Mouse (Mus musculus) forebrain, embryonic 12.5 days (tissue): Measurements from ENCODE around the gene Pla2g4e. TPM values are rescaled to one million over a fixed set of nuclear protein-coding genes. Genes with fewer than 3 reads are reported as not detected.

Experiments used
- ATAC-seq: fragments of 200-750 bp; cut with Nextera tagmentation; 2 replicates; pipeline ENCODE4 v1.8.0; 2017; ENCODE audit warnings: moderate TSS enrichment; ENCODE audit not compliant: low FRiP score
- H3K27ac ChIP-seq: fragments of 300-500 bp; sonication (generic); 2 replicates; pipeline ENCODE4 v1.5.1; 2016; ENCODE audit warnings: mild to moderate bottlenecking
- H3K27me3 ChIP-seq: fragments of 300-500 bp; sonication (generic); 2 replicates; pipeline ENCODE4 v1.6.1; 2016; ENCODE audit warnings: mild to moderate bottlenecking
- H3K36me3 ChIP-seq: fragments of 300-500 bp; sonication (generic); replicated peaks from 2 replicates; pipeline ENCODE4 v1.6.1; 2016; ENCODE audit warnings: mild to moderate bottlenecking
- H3K4me1 ChIP-seq: fragments of 300-500 bp; sonication (generic); 2 replicates; pipeline ENCODE4 v1.6.1; 2016
- H3K4me2 ChIP-seq: fragments of 300-500 bp; sonication (generic); 2 replicates; pipeline ENCODE4 v1.6.1; 2016; ENCODE audit warnings: mild to moderate bottlenecking, moderate library complexity
- H3K4me3 ChIP-seq: fragments of 300-500 bp; sonication (generic); replicated peaks from 2 replicates; pipeline ENCODE4 v1.5.1; 2016; ENCODE audit warnings: mild to moderate bottlenecking
- H3K9ac ChIP-seq: fragments of 300-500 bp; sonication (generic); 2 replicates; pipeline ENCODE4 v1.6.1; 2016; ENCODE audit warnings: mild to moderate bottlenecking
- H3K9me3 ChIP-seq: fragments of 300-500 bp; sonication (generic); 2 replicates; pipeline ENCODE4 v1.6.1; 2016
- WGBS: fragments of 180-500 bp; shearing (Covaris S2); methylation state at CpG from one replicate; pipeline ENCODE4 v1.1.7; 2016; 5-methylcytosine and 5-hydroxymethylcytosine counted together
- polyA plus RNA-seq: library from polyadenylated mRNA; unstranded; fragments of >200 nt; fragmentation: Nextera tagmentation; extraction: Ambion mirVana; gene quantifications from 2 replicates; pipeline ENCODE4 v1.2.1, GENCODE M21; 2016

Pla2g4e gene
- polyA plus RNA-seq, 1 experiment from 2014 or later, result 0.08 TPM

DNA sequence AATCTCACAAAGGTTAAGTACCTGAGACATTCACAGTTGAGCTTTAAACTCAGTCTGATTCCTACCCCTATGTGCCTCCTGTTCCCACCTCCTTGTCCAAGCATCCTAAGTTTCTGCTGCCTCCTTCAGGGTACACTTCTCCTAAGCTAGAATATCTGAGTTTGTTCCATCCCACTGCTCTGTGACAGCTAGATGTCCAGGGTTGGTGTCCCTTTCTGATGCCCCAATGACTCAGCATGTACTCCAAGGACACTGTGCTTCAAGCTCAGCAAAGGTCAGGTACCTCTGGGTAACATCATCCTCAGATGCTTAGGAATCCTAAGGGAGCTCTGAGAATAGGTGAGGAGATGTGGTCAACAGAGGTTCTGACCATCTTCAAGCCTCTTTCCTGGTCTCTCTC, 117.1 kb downstream of the Pla2g4e start:
- no peak overlapping the region for H3K9ac ChIP-seq
- H3K4me2 ChIP-seq, result no peak overlapping the region
- H3K27ac ChIP-seq, result no peak overlapping the region
- no peak for ATAC-seq
- H3K27me3 ChIP-seq, result no peaks in the 10 kb centered on the region
- no peaks in the 10 kb centered on the region for H3K4me1 ChIP-seq
- H3K4me3 ChIP-seq, result no peak overlapping the region
- H3K36me3 ChIP-seq, result no peaks in the 10 kb centered on the region
- H3K9me3 ChIP-seq, result no peaks in the 10 kb centered on the region

DNA sequence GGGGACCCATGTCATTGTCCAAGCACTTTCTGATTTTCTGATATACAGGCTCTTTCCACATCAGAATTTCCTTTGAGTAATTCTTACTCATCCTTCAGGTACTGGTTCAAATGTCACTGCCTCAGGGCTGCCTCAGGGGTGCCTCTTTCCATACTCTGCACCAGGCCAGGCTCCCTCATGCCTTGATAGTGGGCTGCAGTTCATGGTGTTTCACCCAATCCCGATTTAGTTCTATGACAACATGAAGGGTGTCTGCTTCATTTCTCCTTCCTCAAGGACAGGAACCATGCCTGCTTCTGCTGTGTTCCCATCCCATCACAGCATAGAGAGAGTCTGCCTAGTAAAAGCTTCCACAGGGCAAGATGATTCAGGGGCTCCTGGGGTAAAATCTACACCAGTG, 118.2 kb downstream of the Pla2g4e start:
- H3K4me2 ChIP-seq, result no peak overlapping the region
- H3K4me3 ChIP-seq, result no peak overlapping the region
- no peaks in the 10 kb centered on the region for H3K36me3 ChIP-seq
- H3K27ac ChIP-seq, result no peak overlapping the region
- H3K4me1 ChIP-seq, result no peaks in the 10 kb centered on the region; the same call in 1 of the 2 replicates
- WGBS, result 97% methylated on average over 1 of the region's 1 CpGs
- ATAC-seq, result no peak
- H3K9ac ChIP-seq, result no peak overlapping the region
- H3K9me3 ChIP-seq, result no peaks in the 10 kb centered on the region
- no peaks in the 10 kb centered on the region for H3K27me3 ChIP-seq

- WGBS, result 91% methylated on average over 4 of the region's 4 CpGs
- no peak overlapping the region for H3K27ac ChIP-seq
- no peaks in the 10 kb centered on the region; the same call in 1 of the 2 replicates for H3K4me1 ChIP-seq
- no peaks in the 10 kb centered on the region for H3K36me3 ChIP-seq
- no peaks in the 10 kb centered on the region for H3K27me3 ChIP-seq
- no peak overlapping the region for H3K9ac ChIP-seq
- no peak overlapping the region for H3K4me2 ChIP-seq
- H3K9me3 ChIP-seq, result no peaks in the 10 kb centered on the region
- ATAC-seq, result no peak
- no peak overlapping the region for H3K4me3 ChIP-seq
Observed at GRCm38 (mm10) chr2:120126408-120126807, 118.7 kb downstream of the Pla2g4e start.

GRCm38 (mm10) chr2:120125461-120125860, 119.7 kb downstream of the Pla2g4e start:
- Histone ChIP-seq H3K4me2 (no peak overlapping the region), H3K4me3 (no peak overlapping the region), H3K9ac (no peak overlapping the region), H3K4me1 (no peaks in the 10 kb centered on the region; the same call in 1 of the 2 replicates), H3K36me3 (no peaks in the 10 kb centered on the region), H3K9me3 (no peaks in the 10 kb centered on the region), H3K27me3 (no peaks in the 10 kb centered on the region), H3K27ac (no peak overlapping the region)
- 98% methylated on average over 1 of the region's 1 CpGs for WGBS
- ATAC-seq, result no peak

DNA sequence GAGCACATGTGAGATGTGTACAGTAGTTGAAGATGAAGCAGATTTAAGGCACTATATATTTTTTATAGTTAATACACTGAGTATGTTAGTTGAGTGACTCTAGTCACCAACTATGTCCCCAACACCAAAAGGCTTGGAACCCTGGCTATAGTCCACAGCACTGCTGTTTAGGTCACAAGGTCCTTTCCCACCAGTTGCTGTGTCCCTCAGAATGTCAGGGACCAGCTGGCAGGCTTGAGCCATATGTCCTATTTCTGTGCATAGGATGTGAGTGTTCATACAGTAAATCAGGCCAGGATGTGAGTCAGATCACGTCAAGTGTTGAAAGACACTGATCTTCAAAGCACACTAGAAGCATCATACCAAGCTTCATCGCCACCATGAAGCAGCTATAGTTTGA, 120.2 kb downstream of the Pla2g4e start:
- no peaks in the 10 kb centered on the region for H3K27me3 ChIP-seq
- WGBS, result 89% methylated on average over 2 of the region's 2 CpGs
- H3K4me3 ChIP-seq, result no peak overlapping the region
- H3K9ac ChIP-seq, result no peak overlapping the region
- H3K36me3 ChIP-seq, result no peaks in the 10 kb centered on the region
- no peak for ATAC-seq
- H3K4me1 ChIP-seq, result no peaks in the 10 kb centered on the region; the same call in 1 of the 2 replicates
- no peaks in the 10 kb centered on the region for H3K9me3 ChIP-seq
- H3K27ac ChIP-seq, result no peak overlapping the region
- no peak overlapping the region for H3K4me2 ChIP-seq

DNA sequence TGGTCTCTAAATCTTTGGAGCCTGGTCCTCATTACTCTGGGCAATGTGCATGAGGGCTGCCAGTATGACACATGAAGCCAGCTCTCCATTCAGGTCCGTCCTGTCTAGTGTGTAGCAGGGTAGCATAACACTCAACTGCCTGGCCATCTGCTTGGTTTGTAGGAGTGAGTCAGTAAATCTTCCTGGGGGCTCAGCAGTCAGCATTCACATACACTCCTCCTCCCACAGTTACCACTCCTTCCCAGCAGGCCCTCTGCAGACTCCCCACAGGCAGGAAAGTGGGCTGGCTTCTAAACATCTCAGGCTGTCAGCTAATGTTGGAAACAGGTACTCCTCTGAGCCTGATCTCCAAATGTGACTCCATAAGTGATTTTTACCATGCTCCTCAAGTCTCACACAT, 121.0 kb downstream of the Pla2g4e start:
- H3K27me3 ChIP-seq, result no peaks in the 10 kb centered on the region
- 79% methylated on average over 1 of the region's 1 CpGs for WGBS
- H3K9ac ChIP-seq, result no peak overlapping the region
- H3K36me3 ChIP-seq, result no peaks in the 10 kb centered on the region
- no peak overlapping the region for H3K4me2 ChIP-seq
- H3K4me1 ChIP-seq, result no peaks in the 10 kb centered on the region; the same call in 1 of the 2 replicates
- no peak for ATAC-seq
- H3K4me3 ChIP-seq, result no peak overlapping the region
- H3K9me3 ChIP-seq, result no peaks in the 10 kb centered on the region
- no peak overlapping the region for H3K27ac ChIP-seq

DNA sequence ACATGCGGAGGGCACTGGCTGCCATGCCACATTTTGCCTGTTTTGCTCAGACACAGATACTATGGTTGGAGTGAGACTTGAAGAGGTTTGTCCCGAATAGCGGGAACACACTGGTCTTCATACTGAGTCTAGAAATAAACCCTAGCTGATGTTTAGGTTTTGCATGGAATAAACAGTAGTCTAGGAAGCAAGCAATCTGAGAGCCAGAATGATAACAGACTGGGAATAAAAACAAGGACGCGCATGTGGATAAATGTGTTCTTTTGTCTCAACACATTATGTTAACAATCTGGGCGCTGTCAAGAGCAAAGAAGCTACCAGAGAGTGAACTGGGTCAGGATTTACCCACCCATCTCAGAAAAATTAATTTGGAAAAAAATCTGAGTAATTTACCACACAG, 122.2 kb downstream of the Pla2g4e start:
- Histone ChIP-seq H3K9me3 (no peaks in the 10 kb centered on the region), H3K27ac (no peak overlapping the region), H3K36me3 (no peaks in the 10 kb centered on the region), H3K4me3 (no peak overlapping the region), H3K4me2 (no peak overlapping the region), H3K27me3 (no peaks in the 10 kb centered on the region), H3K9ac (no peak overlapping the region), H3K4me1 (no peaks in the 10 kb centered on the region; the same call in 1 of the 2 replicates)
- ATAC-seq, result no peak
- WGBS, result 93% methylated on average over 6 of the region's 6 CpGs

- 92% methylated on average over 6 of the region's 6 CpGs for WGBS
- Histone ChIP-seq H3K9me3 (no peaks in the 10 kb centered on the region), H3K4me3 (no peak overlapping the region), H3K27me3 (no peaks in the 10 kb centered on the region), H3K36me3 (no peaks in the 10 kb centered on the region), H3K4me1 (no peaks in the 10 kb centered on the region; the same call in 1 of the 2 replicates), H3K4me2 (no peak overlapping the region), H3K9ac (no peak overlapping the region), H3K27ac (no peak overlapping the region)
- no peak for ATAC-seq
Observed at GRCm38 (mm10) chr2:120117346-120117745, 127.8 kb downstream of the Pla2g4e start.

Other genes starting within 250 kb of the Pla2g4e start
- 19.3 and 20.2 TPM in 2 replicates for gene Jmjd7, start 217.9 kb downstream of the Pla2g4e start, polyA plus RNA-seq
- 6.9 and 7.3 TPM in 2 replicates for gene Gm28042, start 217.8 kb downstream of the Pla2g4e start, polyA plus RNA-seq
- gene Pla2g4b, start 211.9 kb downstream of the Pla2g4e start, polyA plus RNA-seq, result 3.4 and 3.6 TPM in 2 replicates
- 9.9 and 14.4 TPM in 2 replicates for gene Ehd4, start 90.7 kb downstream of the Pla2g4e start, polyA plus RNA-seq
- not detected in 2 replicates for gene Pla2g4d, start 43.9 kb upstream of the Pla2g4e start, polyA plus RNA-seq
- gene Pla2g4f, start 68.8 kb upstream of the Pla2g4e start, polyA plus RNA-seq, result not detected in 2 replicates
- 39.6 and 43.0 TPM in 2 replicates for gene Vps39, start 107.8 kb upstream of the Pla2g4e start, polyA plus RNA-seq
- gene Ganc, start 158.6 kb upstream of the Pla2g4e start, polyA plus RNA-seq, result 8.6 and 10.5 TPM in 2 replicates
- 6.4 and 10.2 TPM in 2 replicates for gene Tmem87a, start 158.8 kb upstream of the Pla2g4e start, polyA plus RNA-seq
- 1.6 and 1.9 TPM in 2 replicates for gene Capn3, start 210.7 kb upstream of the Pla2g4e start, polyA plus RNA-seq